Mouse (Mus musculus) spleen, adult 2 months (tissue): Measurements from ENCODE around the gene Glt6d1.

Experiments
- CTCF ChIP-seq: fragments of 200-500 bp; IDR thresholded peaks from 2 replicates; pipeline ENCODE4 v1.5.1; 2011; ENCODE audit warnings: mild to moderate bottlenecking, inconsistent platforms; ENCODE audit not compliant: insufficient read depth, insufficient read length, insufficient replicate concordance; ENCODE audit errors: extremely low read depth
- POLR2A ChIP-seq: fragments of 200-500 bp; IDR thresholded peaks from 2 replicates; pipeline ENCODE4 v1.6.1; 2011; ENCODE audit warnings: low read depth, low read length, inconsistent platforms

- TF ChIP-seq CTCF (no peak), POLR2A (no peak)
Observed at GRCm38 (mm10) chr2:25844097-25844496, 28.4 kb upstream of the Glt6d1 start.
